In genomic region chr11:98764746-98765145, GRCm38 (mm10) we compare ENCODE assay signal across 12 mouse cellular contexts. TPM values are rescaled to one million over a fixed set of nuclear protein-coding genes. Genes with fewer than 3 reads are reported as not detected.
DNase-seq lines count a peak whose midpoint lies in the region; ATAC-seq lines count a peak whose summit lies in the region.
"Had no signal": no experiment of that assay in that cellular context is flagged by ENCODE, and none has a peak within 500 bp of the region (broad histone marks: within the 10 kb centered on the region; RNA-seq: fewer than 3 reads in every experiment).

No protein-coding gene starts in this region.

- H3K27ac ChIP-seq in forebrain, embryonic 11.5 days (ENCODE audit: low read depth, low read length): no peak overlapping the region
- no peak overlapping the region for H3K27ac ChIP-seq in forebrain, embryonic 12.5 days
- H3K27ac ChIP-seq in hindbrain, embryonic 12.5 days: peak overlapping the region; percentile 23; the same call in 1 of the 2 replicates
- no peak overlapping the region for H3K27ac ChIP-seq in hindbrain, embryonic 10.5 days
- peak overlapping the region; percentile 66; the same call in 1 of the 2 replicates for H3K27ac ChIP-seq in liver, embryonic 13.5 days
- H3K27ac ChIP-seq in embryonic facial prominence, embryonic 15.5 days (replicated peaks): 0 out of 2 replicates have a peak overlapping the region, but pooled peaks have one; percentile 11
- H3K27ac ChIP-seq: limb, embryonic 13.5 days had no signal

- H3K4me1 ChIP-seq in forebrain, embryonic 11.5 days (replicated peaks; ENCODE audit: control insufficient read depth, insufficient read depth, low read length): peaks cover 26% of the 10 kb centered on the region
- peaks cover 41% of the 10 kb centered on the region for H3K4me1 ChIP-seq in forebrain, embryonic 12.5 days
- H3K4me1 ChIP-seq in hindbrain, embryonic 12.5 days: peaks cover 44% of the 10 kb centered on the region
- H3K4me1 ChIP-seq in hindbrain, embryonic 10.5 days (replicated peaks): peaks cover 51% of the 10 kb centered on the region
- peaks cover 72% of the 10 kb centered on the region for H3K4me1 ChIP-seq in liver, embryonic 13.5 days (replicated peaks)
- H3K4me1 ChIP-seq in embryonic facial prominence, embryonic 15.5 days: peaks cover 65% of the 10 kb centered on the region

- H3K4me3 ChIP-seq in forebrain, embryonic 11.5 days (ENCODE audit: low read depth, low read length): no peak overlapping the region
- no peak overlapping the region for H3K4me3 ChIP-seq in forebrain, embryonic 12.5 days (replicated peaks)
- no peak overlapping the region for H3K4me3 ChIP-seq in hindbrain, embryonic 12.5 days
- H3K4me3 ChIP-seq in hindbrain, embryonic 10.5 days: no peak overlapping the region
- H3K4me3 ChIP-seq in liver, embryonic 13.5 days (replicated peaks): no peak overlapping the region
- no peak overlapping the region for H3K4me3 ChIP-seq in embryonic facial prominence, embryonic 15.5 days (replicated peaks)
- H3K4me3 ChIP-seq: limb, embryonic 13.5 days; myocyte had no signal

- no peaks in the 10 kb centered on the region for H3K27me3 ChIP-seq in forebrain, embryonic 11.5 days (ENCODE audit: control insufficient read depth, insufficient read depth, low read length)
- H3K27me3 ChIP-seq in forebrain, embryonic 12.5 days: no peaks in the 10 kb centered on the region
- H3K27me3 ChIP-seq in hindbrain, embryonic 12.5 days: no peaks in the 10 kb centered on the region
- H3K27me3 ChIP-seq in hindbrain, embryonic 10.5 days (ENCODE audit: insufficient read depth, poor library complexity, severe bottlenecking): no peaks in the 10 kb centered on the region
- H3K27me3 ChIP-seq in liver, embryonic 13.5 days: no peaks in the 10 kb centered on the region
- no peaks in the 10 kb centered on the region for H3K27me3 ChIP-seq in embryonic facial prominence, embryonic 15.5 days
- H3K27me3 ChIP-seq: limb, embryonic 13.5 days had no signal

- no peak overlapping the region for H3K9ac ChIP-seq in forebrain, embryonic 11.5 days (ENCODE audit: low read length)
- H3K9ac ChIP-seq in forebrain, embryonic 12.5 days: no peak overlapping the region
- no peak overlapping the region for H3K9ac ChIP-seq in hindbrain, embryonic 12.5 days
- no peak overlapping the region for H3K9ac ChIP-seq in liver, embryonic 13.5 days
- H3K9ac ChIP-seq in embryonic facial prominence, embryonic 15.5 days: no peak overlapping the region
- H3K9ac ChIP-seq: limb, embryonic 13.5 days had no signal

- no peak overlapping the region for H3K4me2 ChIP-seq in forebrain, embryonic 11.5 days (ENCODE audit: low read depth, low read length, severe bottlenecking)
- H3K4me2 ChIP-seq in forebrain, embryonic 12.5 days: no peak overlapping the region
- H3K4me2 ChIP-seq in hindbrain, embryonic 12.5 days (replicated peaks): no peak overlapping the region
- H3K4me2 ChIP-seq in liver, embryonic 13.5 days: no peak overlapping the region
- H3K4me2 ChIP-seq in embryonic facial prominence, embryonic 15.5 days (replicated peaks): no peak overlapping the region
- H3K4me2 ChIP-seq: limb, embryonic 13.5 days had no signal

- ATAC-seq in forebrain, embryonic 11.5 days (replicated peaks; ENCODE audit: low FRiP score): no peak
- no peak for ATAC-seq in forebrain, embryonic 12.5 days (ENCODE audit: low FRiP score)
- no peak for ATAC-seq in hindbrain, embryonic 12.5 days (ENCODE audit: low FRiP score)
- no peak for ATAC-seq in liver, embryonic 13.5 days (ENCODE audit: low read depth)
- ATAC-seq in embryonic facial prominence, embryonic 15.5 days (ENCODE audit: insufficient number of reproducible peaks, low FRiP score, low TSS enrichment, low read depth): no peak

- H3K36me3 ChIP-seq in forebrain, embryonic 11.5 days (ENCODE audit: control insufficient read depth, insufficient read depth, low read length): no peaks in the 10 kb centered on the region
- peaks cover 56% of the 10 kb centered on the region for H3K36me3 ChIP-seq in forebrain, embryonic 12.5 days (replicated peaks)
- H3K36me3 ChIP-seq in hindbrain, embryonic 12.5 days: peaks cover 69% of the 10 kb centered on the region
- peaks cover 80% of the 10 kb centered on the region for H3K36me3 ChIP-seq in hindbrain, embryonic 10.5 days
- peaks cover 62% of the 10 kb centered on the region for H3K36me3 ChIP-seq in liver, embryonic 13.5 days
- H3K36me3 ChIP-seq in embryonic facial prominence, embryonic 15.5 days: peaks cover 66% of the 10 kb centered on the region

- no peaks in the 10 kb centered on the region for H3K9me3 ChIP-seq in forebrain, embryonic 11.5 days (ENCODE audit: control insufficient read depth, low read length)
- no peaks in the 10 kb centered on the region for H3K9me3 ChIP-seq in forebrain, embryonic 12.5 days
- no peaks in the 10 kb centered on the region for H3K9me3 ChIP-seq in hindbrain, embryonic 12.5 days (replicated peaks)
- H3K9me3 ChIP-seq in hindbrain, embryonic 10.5 days: no peaks in the 10 kb centered on the region
- no peaks in the 10 kb centered on the region for H3K9me3 ChIP-seq in liver, embryonic 13.5 days (replicated peaks)
- H3K9me3 ChIP-seq in embryonic facial prominence, embryonic 15.5 days (replicated peaks): no peaks in the 10 kb centered on the region
- H3K9me3 ChIP-seq: limb, embryonic 13.5 days had no signal

- peak; percentile 25 for DNase-seq in forebrain, embryonic 11.5 days (ENCODE audit: low spot score)
- no peak for DNase-seq in hindbrain, embryonic 10.5 days (ENCODE audit: low spot score)
- DNase-seq in liver, embryonic 13.5 days: no peak
- DNase-seq in liver: no peak
- no peak for DNase-seq in urinary bladder, postnatal 25 days (ENCODE audit: low spot score)
- DNase-seq: cerebellum, adult 11 months; thymus, postnatal 14 days had no signal

RNA-seq across cellular contexts. Expression of gene Nr1d1, which starts 10.4 kb away (rescaled TPM):
- polyA plus RNA-seq in forebrain, embryonic 11.5 days (2014; fragmentation: Nextera tagmentation; extraction: Ambion mirVana): 1.0 and 1.6 TPM in 2 replicates
- 2.1 and 2.2 TPM in 2 replicates for polyA plus RNA-seq in forebrain, embryonic 12.5 days (2016; fragmentation: Nextera tagmentation; extraction: Ambion mirVana)
- polyA plus RNA-seq in hindbrain, embryonic 12.5 days (2016; fragmentation: Nextera tagmentation; extraction: Ambion mirVana): 1.2 and 1.3 TPM in 2 replicates
- 1.2 and 1.5 TPM in 2 replicates for polyA plus RNA-seq in hindbrain, embryonic 10.5 days (2016; fragmentation: Nextera tagmentation; extraction: Ambion mirVana)
- 0.59 and 1.0 TPM in 2 replicates for polyA plus RNA-seq in liver, embryonic 13.5 days (2015; fragmentation: Nextera tagmentation; extraction: Ambion mirVana)
- 1.7 and 1.8 TPM in 2 replicates for polyA plus RNA-seq in embryonic facial prominence, embryonic 15.5 days (2015; fragmentation: Nextera tagmentation; extraction: Ambion mirVana)

RNA-seq across cellular contexts. Expression of gene Thra, which starts 24.3 kb away (rescaled TPM):
- 35.9 and 36.9 TPM in 2 replicates for polyA plus RNA-seq in forebrain, embryonic 11.5 days (2014; fragmentation: Nextera tagmentation; extraction: Ambion mirVana)
- 53.4 and 59.8 TPM in 2 replicates for polyA plus RNA-seq in forebrain, embryonic 12.5 days (2016; fragmentation: Nextera tagmentation; extraction: Ambion mirVana)
- 67.2 and 68.4 TPM in 2 replicates for polyA plus RNA-seq in hindbrain, embryonic 12.5 days (2016; fragmentation: Nextera tagmentation; extraction: Ambion mirVana)
- 12.8 and 22.2 TPM in 2 replicates for polyA plus RNA-seq in hindbrain, embryonic 10.5 days (2016; fragmentation: Nextera tagmentation; extraction: Ambion mirVana)
- 8.8 and 9.8 TPM in 2 replicates for polyA plus RNA-seq in liver, embryonic 13.5 days (2015; fragmentation: Nextera tagmentation; extraction: Ambion mirVana)
- 51.0 and 51.2 TPM in 2 replicates for polyA plus RNA-seq in embryonic facial prominence, embryonic 15.5 days (2015; fragmentation: Nextera tagmentation; extraction: Ambion mirVana)

RNA-seq across cellular contexts. Expression of gene Msl1, which starts 30.6 kb away (rescaled TPM):
- 24.0 and 28.4 TPM in 2 replicates for polyA plus RNA-seq in forebrain, embryonic 11.5 days (2014; fragmentation: Nextera tagmentation; extraction: Ambion mirVana)
- 39.3 and 39.9 TPM in 2 replicates for polyA plus RNA-seq in forebrain, embryonic 12.5 days (2016; fragmentation: Nextera tagmentation; extraction: Ambion mirVana)
- 38.8 and 40.4 TPM in 2 replicates for polyA plus RNA-seq in hindbrain, embryonic 12.5 days (2016; fragmentation: Nextera tagmentation; extraction: Ambion mirVana)
- polyA plus RNA-seq in hindbrain, embryonic 10.5 days (2016; fragmentation: Nextera tagmentation; extraction: Ambion mirVana): 24.4 and 25.2 TPM in 2 replicates
- polyA plus RNA-seq in liver, embryonic 13.5 days (2015; fragmentation: Nextera tagmentation; extraction: Ambion mirVana): 6.8 and 6.9 TPM in 2 replicates
- 28.7 and 30.4 TPM in 2 replicates for polyA plus RNA-seq in embryonic facial prominence, embryonic 15.5 days (2015; fragmentation: Nextera tagmentation; extraction: Ambion mirVana)

RNA-seq across cellular contexts. Expression of gene Med24, which starts 35.5 kb away (rescaled TPM):
- 75.9 and 76.6 TPM in 2 replicates for polyA plus RNA-seq in forebrain, embryonic 11.5 days (2014; fragmentation: Nextera tagmentation; extraction: Ambion mirVana)
- polyA plus RNA-seq in forebrain, embryonic 12.5 days (2016; fragmentation: Nextera tagmentation; extraction: Ambion mirVana): 88.1 and 95.0 TPM in 2 replicates
- 85.0 and 86.9 TPM in 2 replicates for polyA plus RNA-seq in hindbrain, embryonic 12.5 days (2016; fragmentation: Nextera tagmentation; extraction: Ambion mirVana)
- 76.9 and 83.6 TPM in 2 replicates for polyA plus RNA-seq in hindbrain, embryonic 10.5 days (2016; fragmentation: Nextera tagmentation; extraction: Ambion mirVana)
- 27.6 and 36.0 TPM in 2 replicates for polyA plus RNA-seq in liver, embryonic 13.5 days (2015; fragmentation: Nextera tagmentation; extraction: Ambion mirVana)
- 52.3 and 53.3 TPM in 2 replicates for polyA plus RNA-seq in embryonic facial prominence, embryonic 15.5 days (2015; fragmentation: Nextera tagmentation; extraction: Ambion mirVana)

RNA-seq across cellular contexts. Expression of gene Casc3, which starts 40.0 kb away (rescaled TPM):
- polyA plus RNA-seq in forebrain, embryonic 11.5 days (2014; fragmentation: Nextera tagmentation; extraction: Ambion mirVana): 59.9 and 63.2 TPM in 2 replicates
- polyA plus RNA-seq in forebrain, embryonic 12.5 days (2016; fragmentation: Nextera tagmentation; extraction: Ambion mirVana): 63.2 and 67.4 TPM in 2 replicates
- 62.5 and 66.5 TPM in 2 replicates for polyA plus RNA-seq in hindbrain, embryonic 12.5 days (2016; fragmentation: Nextera tagmentation; extraction: Ambion mirVana)
- 49.5 and 55.9 TPM in 2 replicates for polyA plus RNA-seq in hindbrain, embryonic 10.5 days (2016; fragmentation: Nextera tagmentation; extraction: Ambion mirVana)
- 13.3 and 16.1 TPM in 2 replicates for polyA plus RNA-seq in liver, embryonic 13.5 days (2015; fragmentation: Nextera tagmentation; extraction: Ambion mirVana)
- 37.0 and 42.2 TPM in 2 replicates for polyA plus RNA-seq in embryonic facial prominence, embryonic 15.5 days (2015; fragmentation: Nextera tagmentation; extraction: Ambion mirVana)

Comparison
In these comparisons a context has a peak if more than half of its experiments do, and no peak if none do; other contexts are left out.
1. H3K27ac ChIP-seq: peak in hindbrain, embryonic 12.5 days (single experiment), liver, embryonic 13.5 days (single experiment) and embryonic facial prominence, embryonic 15.5 days (single experiment); none in forebrain, embryonic 11.5 days (single experiment), forebrain, embryonic 12.5 days (single experiment) and hindbrain, embryonic 10.5 days (single experiment).